Mouse (Mus musculus) intestine, embryonic 16.5 days (tissue): ENCODE data around the gene Als2cl. TPM values are rescaled to one million over a fixed set of nuclear protein-coding genes. Genes with fewer than 3 reads are reported as not detected.

Experiments
- ATAC-seq: fragments of 200-750 bp; cut with Nextera tagmentation; 2 replicates; pipeline ENCODE4 v1.8.0; 2017; ENCODE audit warnings: moderate TSS enrichment, moderate library complexity
- H3K27ac ChIP-seq: fragments of 300-500 bp; sonication (generic); 2 replicates; pipeline ENCODE4 v1.5.1; 2014; ENCODE audit warnings: mild to moderate bottlenecking, low read length
- H3K27me3 ChIP-seq: fragments of 300-500 bp; sonication (generic); replicated peaks from 2 replicates; pipeline ENCODE4 v1.6.1; 2014; ENCODE audit warnings: low read length, control low read depth, mixed read lengths; ENCODE audit not compliant: control insufficient read depth, insufficient read depth
- H3K36me3 ChIP-seq: fragments of 300-500 bp; sonication (generic); 2 replicates; pipeline ENCODE4 v1.6.1; 2014; ENCODE audit warnings: low read length, control low read depth; ENCODE audit not compliant: control insufficient read depth, insufficient read depth
- H3K4me1 ChIP-seq: fragments of 300-500 bp; sonication (generic); 2 replicates; pipeline ENCODE4 v1.6.1; 2014; ENCODE audit warnings: low read length, control low read depth, mixed read lengths; ENCODE audit not compliant: control insufficient read depth, insufficient read depth
- H3K4me2 ChIP-seq: fragments of 300-500 bp; sonication (generic); 2 replicates; pipeline ENCODE4 v1.6.1; 2014; ENCODE audit warnings: low read depth, low read length, control low read depth
- H3K4me3 ChIP-seq: fragments of 300-500 bp; sonication (generic); 2 replicates; pipeline ENCODE4 v1.5.1; 2014; ENCODE audit warnings: mild to moderate bottlenecking, low read length
- H3K9ac ChIP-seq: fragments of 300-500 bp; sonication (generic); 2 replicates; pipeline ENCODE4 v1.6.1; 2014; ENCODE audit warnings: low read depth, low read length
- H3K9me3 ChIP-seq: fragments of 300-500 bp; sonication (generic); 2 replicates; pipeline ENCODE4 v1.6.1; 2016; ENCODE audit warnings: low read length, control low read depth; ENCODE audit not compliant: control insufficient read depth
- WGBS: fragments of 180-500 bp; shearing (Covaris S2); extraction: QIAGEN DNeasy Blood & Tissue Kit; methylation state at CpG from one replicate; pipeline ENCODE4 v1.1.7; 2014; 5-methylcytosine and 5-hydroxymethylcytosine counted together
- polyA plus RNA-seq: library from polyadenylated mRNA; unstranded; fragments of >200 nt; fragmentation: Nextera tagmentation; extraction: Ambion mirVana; gene quantifications from 2 replicates; pipeline ENCODE4 v1.2.1, GENCODE M21; 2015

Als2cl gene
- polyA plus RNA-seq, 1 experiment from 2014 or later, result 9.2 TPM

DNA sequence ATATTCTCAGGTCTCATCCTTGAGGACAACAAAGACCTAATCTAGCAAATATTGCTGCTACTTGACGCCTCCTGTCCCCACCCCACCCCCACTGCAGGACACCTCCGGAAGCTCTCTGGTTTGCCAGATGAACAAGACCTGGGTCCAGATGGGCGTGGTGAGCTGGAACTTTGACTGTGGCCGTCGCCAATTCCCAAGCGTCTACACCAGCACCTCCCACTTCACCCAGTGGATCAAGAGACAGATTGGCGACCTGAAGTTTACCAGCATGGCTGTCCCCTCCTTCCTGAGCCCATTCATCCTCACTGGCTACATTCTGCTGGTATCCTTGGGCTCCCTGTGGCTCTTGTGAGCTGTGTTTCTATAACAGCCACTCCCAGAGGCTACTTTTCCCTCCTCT, 23.8 kb upstream of the Als2cl start:
- peaks cover 7% of the 10 kb centered on the region; the same call in 1 of the 2 replicates for H3K27me3 ChIP-seq
- H3K9ac ChIP-seq, result no peak overlapping the region
- no peak overlapping the region for H3K4me3 ChIP-seq
- H3K4me1 ChIP-seq, result peaks cover 4% of the 10 kb centered on the region; the same call in 1 of the 2 replicates
- ATAC-seq, result no peak
- H3K9me3 ChIP-seq, result no peaks in the 10 kb centered on the region
- H3K36me3 ChIP-seq, result no peaks in the 10 kb centered on the region
- WGBS, result 64% methylated on average over 7 of the region's 7 CpGs
- H3K4me2 ChIP-seq, result no peak overlapping the region
- no peak overlapping the region for H3K27ac ChIP-seq

DNA sequence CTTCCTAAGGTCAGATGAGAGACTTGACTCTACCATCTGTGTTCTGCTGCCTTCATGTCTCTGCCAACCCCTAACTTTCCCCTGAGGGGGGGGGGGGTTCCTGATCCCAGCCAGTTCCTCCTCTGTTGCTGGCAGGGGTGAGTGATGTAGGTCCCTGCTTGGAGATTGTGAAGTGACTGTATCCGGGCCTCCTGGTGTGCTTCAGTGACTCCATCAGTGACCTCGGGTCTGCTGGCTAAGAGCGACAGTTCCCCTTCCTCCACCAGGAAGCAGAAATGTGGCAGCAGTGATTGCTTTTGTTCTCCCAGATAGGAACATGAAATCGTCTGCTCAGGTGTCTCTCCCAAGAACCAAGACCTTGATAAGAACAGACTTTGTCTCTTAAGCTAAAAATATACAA, 22.8 kb upstream of the Als2cl start:
- no peak overlapping the region for H3K4me3 ChIP-seq
- H3K4me2 ChIP-seq, result no peak overlapping the region
- H3K9me3 ChIP-seq, result no peaks in the 10 kb centered on the region
- H3K9ac ChIP-seq, result no peak overlapping the region
- H3K27ac ChIP-seq, result no peak overlapping the region
- H3K36me3 ChIP-seq, result no peaks in the 10 kb centered on the region
- 0 out of 2 replicates have a peak, but pooled peaks have one; percentile 38 for ATAC-seq
- peaks cover 7% of the 10 kb centered on the region; the same call in 1 of the 2 replicates for H3K27me3 ChIP-seq
- H3K4me1 ChIP-seq, result peaks cover 4% of the 10 kb centered on the region; the same call in 1 of the 2 replicates
- WGBS, result 37% methylated on average over 4 of the region's 4 CpGs

DNA sequence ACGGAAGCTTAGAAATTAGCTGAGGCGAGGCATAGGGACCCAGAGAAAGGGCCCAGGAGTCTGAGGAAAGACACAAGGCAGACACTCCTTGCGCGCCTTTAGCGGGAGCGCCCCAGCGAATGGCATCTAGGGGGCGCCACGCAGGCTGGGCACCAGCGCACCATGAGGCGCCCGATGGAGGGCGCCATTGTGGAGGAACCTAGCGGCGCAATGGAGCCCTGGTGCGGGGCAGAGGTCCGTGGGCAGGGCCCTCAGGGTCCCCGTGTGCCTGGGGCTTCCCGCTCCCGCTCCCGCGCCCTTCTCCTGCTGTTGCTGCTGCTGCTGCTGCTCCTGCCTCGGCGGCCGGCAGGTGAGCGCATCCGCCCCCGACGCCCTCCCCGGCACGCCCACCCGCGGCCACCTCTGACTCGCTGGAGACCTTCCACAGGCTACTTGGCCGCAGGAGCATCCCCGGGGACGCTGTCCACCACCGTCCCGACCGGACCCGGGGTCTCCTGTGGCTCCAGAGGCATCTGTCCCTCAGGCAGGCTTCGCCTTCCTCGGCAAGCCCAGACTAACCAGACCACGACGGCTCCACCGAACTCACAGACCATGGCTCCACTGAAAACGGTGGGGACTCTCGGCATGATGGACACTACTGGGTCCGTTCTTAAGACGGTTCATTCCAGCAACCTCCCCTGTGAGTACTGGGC, 21.7 kb upstream of the Als2cl start, which contains the start of gene Prss50:
Gene Prss50, plus strand, starts transcription at position 187 of the 692 bp plus-strand sequence.
- WGBS, result 11% methylated on average over 49 of the region's 50 CpGs
- ATAC-seq, result peak; percentile 32; the same call in 1 of the 2 replicates
- H3K27me3 ChIP-seq, result peaks cover 7% of the 10 kb centered on the region; the same call in 1 of the 2 replicates
- peaks cover 4% of the 10 kb centered on the region; the same call in 1 of the 2 replicates for H3K4me1 ChIP-seq
- peak within 1 kb of the TSS; percentile 43 for H3K9ac ChIP-seq
- H3K36me3 ChIP-seq, result no peaks in the 10 kb centered on the region
- H3K9me3 ChIP-seq, result no peaks in the 10 kb centered on the region
- H3K4me3 ChIP-seq, result peak within 1 kb of the TSS; percentile 37
- H3K4me2 ChIP-seq, result peak within 1 kb of the TSS; percentile 62
- H3K27ac ChIP-seq, result no peak within 1 kb of the TSS

DNA sequence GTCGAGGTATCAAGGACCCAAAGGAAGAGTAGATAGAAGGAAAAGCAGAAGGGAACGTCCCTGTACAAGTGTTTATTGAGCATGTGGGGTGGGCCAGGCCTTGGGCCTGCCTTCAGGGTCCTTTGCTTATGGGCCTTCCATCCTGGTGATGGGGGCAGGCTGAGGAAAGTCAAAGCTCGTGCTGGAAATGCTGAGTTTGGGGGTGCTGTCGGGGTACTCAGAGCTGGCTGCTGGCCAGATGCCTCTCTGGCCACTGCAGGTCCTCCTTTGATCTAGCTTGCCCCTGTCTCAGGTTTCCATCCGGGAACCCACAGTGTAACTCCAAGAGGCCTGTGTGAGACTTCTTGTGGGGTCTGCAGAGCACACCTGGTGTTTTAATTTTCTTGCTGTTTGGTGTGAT, 21.1 kb upstream of the Als2cl start:
- 49% methylated on average over 5 of the region's 5 CpGs for WGBS
- Histone ChIP-seq H3K4me3 (no peak overlapping the region), H3K4me1 (peaks cover 4% of the 10 kb centered on the region; the same call in 1 of the 2 replicates), H3K9me3 (no peaks in the 10 kb centered on the region), H3K27ac (no peak overlapping the region), H3K27me3 (peaks cover 7% of the 10 kb centered on the region; the same call in 1 of the 2 replicates), H3K36me3 (no peaks in the 10 kb centered on the region), H3K4me2 (no peak overlapping the region), H3K9ac (no peak overlapping the region)
- no peak for ATAC-seq

DNA sequence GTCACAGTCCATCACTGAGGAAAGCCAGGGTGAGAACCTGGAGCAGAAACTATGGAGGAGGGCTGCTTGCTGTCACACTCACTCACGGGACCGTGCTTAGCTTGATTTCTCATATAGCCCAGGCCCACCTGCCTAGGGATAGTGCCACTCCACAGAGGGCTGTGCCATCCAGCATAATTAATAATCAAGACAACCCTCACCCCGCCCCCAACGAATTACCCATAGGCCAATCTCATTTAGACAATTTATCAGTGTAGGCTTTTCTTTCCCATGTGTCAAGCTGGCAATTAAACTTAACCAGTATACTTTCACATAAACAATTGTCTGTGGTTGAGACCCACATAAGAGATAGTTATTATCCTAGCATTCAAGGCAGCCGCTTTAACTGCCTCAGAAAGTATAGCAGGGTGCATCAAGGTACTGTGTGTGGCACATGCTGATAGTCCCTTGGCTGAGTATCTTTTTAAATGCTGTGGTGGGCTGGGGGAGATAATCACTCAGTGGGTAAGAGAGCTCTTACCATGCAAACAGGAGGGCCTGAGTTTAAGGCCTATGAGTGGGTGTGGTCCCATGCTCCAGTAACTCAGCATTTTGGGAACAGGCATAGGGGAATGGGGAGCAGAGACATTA, 20.6 kb upstream of the Als2cl start:
- Histone ChIP-seq H3K27me3 (peaks cover 7% of the 10 kb centered on the region; the same call in 1 of the 2 replicates), H3K27ac (no peak overlapping the region), H3K4me3 (no peak overlapping the region), H3K4me2 (no peak overlapping the region), H3K9me3 (no peaks in the 10 kb centered on the region), H3K36me3 (no peaks in the 10 kb centered on the region), H3K4me1 (peaks cover 4% of the 10 kb centered on the region; the same call in 1 of the 2 replicates), H3K9ac (no peak overlapping the region)
- WGBS, result 90% methylated on average over 5 of the region's 5 CpGs
- ATAC-seq, result no peak

DNA sequence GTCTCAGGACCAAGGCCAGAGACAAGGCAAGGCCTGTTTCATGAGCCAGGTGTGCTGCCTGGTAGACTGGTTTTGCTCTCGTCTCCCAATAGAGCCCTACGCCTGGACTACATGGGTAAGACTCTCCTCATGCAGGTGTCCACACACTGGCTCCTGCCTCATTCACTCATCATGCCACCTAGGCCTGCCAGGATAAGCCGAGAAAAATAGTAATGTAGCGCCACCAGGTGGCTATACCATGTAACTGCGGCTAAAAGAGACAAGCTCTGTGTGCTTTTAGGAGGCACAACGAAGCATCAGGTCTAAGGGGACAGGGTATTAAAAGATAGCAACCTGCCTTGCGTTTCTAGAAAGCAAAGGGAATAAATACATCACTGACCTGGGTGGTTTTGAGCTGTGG, 8.6 kb upstream of the Als2cl start:
- 0 out of 2 replicates have a peak, but pooled peaks have one; percentile 6 for ATAC-seq
- Histone ChIP-seq H3K36me3 (no peaks in the 10 kb centered on the region), H3K4me2 (no peak overlapping the region), H3K4me3 (no peak overlapping the region), H3K4me1 (peaks cover 24% of the 10 kb centered on the region), H3K27ac (no peak overlapping the region), H3K9ac (no peak overlapping the region), H3K27me3 (no peaks in the 10 kb centered on the region), H3K9me3 (no peaks in the 10 kb centered on the region)
- WGBS, result 21% methylated on average over 7 of the region's 7 CpGs

DNA sequence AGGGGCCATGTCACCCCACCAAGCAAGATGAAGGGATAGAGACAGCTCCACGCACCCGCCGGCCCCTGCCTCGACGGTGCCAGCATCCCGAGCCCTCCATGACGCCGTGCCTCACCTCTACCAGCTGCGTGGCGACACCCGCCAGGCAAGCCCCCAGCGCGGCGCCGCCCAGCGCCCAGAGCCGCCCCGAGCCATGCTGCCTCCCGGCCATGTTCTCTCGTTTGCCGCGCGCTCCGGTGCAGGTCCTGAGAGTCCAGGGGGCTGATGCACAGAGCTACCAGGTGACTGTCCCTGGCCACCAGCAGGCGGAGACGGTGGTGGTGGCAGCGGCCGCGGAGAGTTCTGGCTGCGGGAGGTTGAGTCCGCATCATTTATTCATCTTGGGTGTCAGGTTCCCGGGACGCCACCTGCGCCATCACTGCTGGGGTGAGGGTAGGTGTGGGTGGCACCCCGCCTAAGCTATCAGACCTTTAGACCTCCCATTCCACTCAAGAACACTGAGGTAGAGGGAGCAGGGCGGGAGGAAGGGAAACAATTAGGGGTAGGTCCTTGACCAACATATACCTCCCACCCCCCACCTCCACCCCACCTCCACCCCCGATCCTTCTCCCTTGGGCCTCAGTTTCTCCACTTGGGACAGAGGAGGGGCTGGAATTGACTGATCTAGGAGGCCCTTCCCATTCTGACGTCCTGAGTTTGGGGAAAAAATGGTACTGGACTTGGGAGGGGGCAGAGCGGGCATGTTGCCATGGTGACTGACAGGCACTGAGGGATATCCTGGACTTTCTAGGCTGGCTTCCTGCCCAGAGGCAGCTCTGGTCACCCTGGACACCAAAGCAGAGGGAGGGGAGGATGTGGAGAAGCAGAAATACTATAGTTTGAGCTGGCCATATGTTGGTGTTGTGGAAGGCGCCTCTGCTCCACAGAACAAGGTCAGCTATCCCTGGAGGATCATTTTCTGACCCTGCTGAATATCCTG, 5.7 kb upstream of the Als2cl start:
- peak overlapping the region; percentile 62 for H3K9ac ChIP-seq
- ATAC-seq, result no peak
- H3K36me3 ChIP-seq, result no peaks in the 10 kb centered on the region
- H3K27ac ChIP-seq, result peak overlapping the region; percentile 61; the same call in 1 of the 2 replicates
- 10% methylated on average over 40 of the region's 40 CpGs for WGBS
- H3K9me3 ChIP-seq, result no peaks in the 10 kb centered on the region
- H3K4me1 ChIP-seq, result peaks cover 35% of the 10 kb centered on the region
- H3K4me3 ChIP-seq, result peak overlapping the region; percentile 34
- no peaks in the 10 kb centered on the region for H3K27me3 ChIP-seq
- H3K4me2 ChIP-seq, result peak overlapping the region; percentile 56

DNA sequence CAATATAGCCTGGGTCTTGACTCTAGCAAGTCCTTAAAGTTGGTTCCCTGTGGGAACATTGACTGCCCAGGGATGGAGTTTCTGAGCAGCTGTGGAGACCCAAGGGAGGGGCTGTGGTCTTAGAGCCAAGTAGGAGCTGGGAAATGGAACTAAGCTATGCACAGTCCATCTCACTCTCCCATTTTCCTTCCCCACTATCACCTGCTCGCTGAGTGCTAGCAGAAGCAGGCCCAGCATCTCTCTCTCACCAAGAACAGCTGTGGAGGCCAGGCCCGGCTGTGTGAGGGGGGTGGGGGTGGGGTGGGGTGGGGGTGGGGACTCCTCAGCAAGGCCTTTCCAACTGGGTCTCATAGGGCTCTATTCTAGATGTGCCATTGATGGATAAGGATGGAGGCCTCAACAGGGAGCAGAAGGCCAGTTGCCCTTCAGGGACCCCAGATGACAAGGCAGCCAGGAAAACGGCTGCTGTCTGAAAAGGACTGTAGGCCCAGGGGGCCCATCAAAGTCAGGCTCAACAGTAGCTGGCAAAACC, 4.9 kb upstream of the Als2cl start:
- Histone ChIP-seq H3K9me3 (no peaks in the 10 kb centered on the region), H3K4me2 (no peak overlapping the region), H3K27me3 (no peaks in the 10 kb centered on the region), H3K4me3 (no peak overlapping the region), H3K36me3 (no peaks in the 10 kb centered on the region), H3K9ac (peak overlapping the region; percentile 24; the same call in 1 of the 2 replicates), H3K4me1 (peaks cover 42% of the 10 kb centered on the region), H3K27ac (no peak overlapping the region; the same call in none of the 2 replicates)
- 27% methylated on average over 3 of the region's 3 CpGs for WGBS
- ATAC-seq, result no peak
